Mouse (Mus musculus): ENCODE measurements around the gene Fibin. TPM values are rescaled to one million over a fixed set of nuclear protein-coding genes. Genes with fewer than 3 reads are reported as not detected.

The Fibin gene
- polyA plus RNA-seq, 1 experiment from 2014 or later: 4.4 TPM

DNA sequence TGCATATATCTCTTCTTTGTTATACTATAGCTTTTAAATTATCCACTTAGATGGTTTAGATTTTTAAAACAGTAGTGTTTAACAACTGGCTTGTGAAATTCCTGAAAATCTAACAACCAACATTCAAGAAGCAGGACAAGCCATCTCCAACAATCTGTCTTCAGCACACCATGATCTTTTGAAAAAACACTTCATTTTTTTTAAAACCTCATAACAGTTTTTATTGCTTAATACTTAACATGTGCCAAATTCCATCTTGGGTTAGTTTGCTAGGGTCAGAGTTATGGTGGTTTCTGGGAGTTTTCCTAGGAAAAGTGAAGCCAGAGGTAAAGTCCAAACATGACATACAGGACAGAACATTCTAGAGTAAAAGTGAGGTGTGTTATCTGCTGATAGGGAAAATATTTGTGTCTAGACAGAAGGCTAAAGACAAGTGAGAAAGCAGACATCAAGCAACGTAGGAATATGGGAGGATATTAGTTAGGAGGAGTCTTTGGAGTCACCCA, 4.5 kb upstream of the Fibin start:
- no peak for ATAC-seq
- Histone ChIP-seq H3K36me3 (ENCODE audit: control insufficient read depth, insufficient read depth, low read length) (no peaks in the 10 kb centered on the region), H3K27me3 (ENCODE audit: control insufficient read depth, insufficient read depth, low read depth, low read length) (no peaks in the 10 kb centered on the region), H3K9ac (ENCODE audit: low read depth, low read length) (no peak overlapping the region), H3K4me3 (ENCODE audit: low read depth, low read length) (no peak overlapping the region), H3K4me2 (ENCODE audit: low read length) (no peak overlapping the region), H3K4me1 (ENCODE audit: control insufficient read depth, insufficient read depth, low read length) (0 out of 2 replicates have a peak, but pooled peaks cover 2% of the 10 kb centered on the region), H3K27ac (ENCODE audit: low read length) (no peak overlapping the region), H3K9me3 (replicated peaks; ENCODE audit: control insufficient read depth, low read length, poor library complexity, severe bottlenecking) (no peaks in the 10 kb centered on the region)
- 74% methylated on average over 1 of the region's 1 CpGs for WGBS

DNA sequence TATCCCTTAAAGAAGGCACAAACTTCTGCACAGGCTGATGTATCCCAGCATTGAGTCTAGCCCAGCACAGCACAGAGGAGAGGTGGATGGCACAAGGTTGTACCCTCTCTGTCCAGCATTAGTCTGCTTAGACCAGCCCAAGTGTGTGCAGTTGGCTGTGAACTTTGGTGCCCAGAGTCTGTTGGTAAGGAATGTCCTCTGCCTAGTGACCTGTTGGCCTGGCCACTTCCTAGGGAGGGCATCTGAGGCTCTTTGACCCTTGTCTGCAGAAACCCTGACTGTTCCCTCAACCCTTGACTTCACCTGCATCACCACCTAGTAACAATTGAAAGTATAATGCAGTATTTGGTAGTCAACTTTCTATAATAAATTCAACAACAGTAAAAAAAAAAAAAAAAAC, 2.4 kb upstream of the Fibin start:
- no peak overlapping the region for H3K9ac ChIP-seq (ENCODE audit: low read depth, low read length)
- no peak for ATAC-seq
- no peaks in the 10 kb centered on the region for H3K9me3 ChIP-seq (replicated peaks; ENCODE audit: control insufficient read depth, low read length, poor library complexity, severe bottlenecking)
- no peaks in the 10 kb centered on the region for H3K4me1 ChIP-seq (ENCODE audit: control insufficient read depth, insufficient read depth, low read length)
- no peak overlapping the region for H3K4me3 ChIP-seq (ENCODE audit: low read depth, low read length)
- no peak overlapping the region for H3K4me2 ChIP-seq (ENCODE audit: low read length)
- no peaks in the 10 kb centered on the region for H3K36me3 ChIP-seq (ENCODE audit: control insufficient read depth, insufficient read depth, low read length)
- no peak overlapping the region for H3K27ac ChIP-seq (ENCODE audit: low read length)
- H3K27me3 ChIP-seq (ENCODE audit: control insufficient read depth, insufficient read depth, low read depth, low read length): no peaks in the 10 kb centered on the region

DNA sequence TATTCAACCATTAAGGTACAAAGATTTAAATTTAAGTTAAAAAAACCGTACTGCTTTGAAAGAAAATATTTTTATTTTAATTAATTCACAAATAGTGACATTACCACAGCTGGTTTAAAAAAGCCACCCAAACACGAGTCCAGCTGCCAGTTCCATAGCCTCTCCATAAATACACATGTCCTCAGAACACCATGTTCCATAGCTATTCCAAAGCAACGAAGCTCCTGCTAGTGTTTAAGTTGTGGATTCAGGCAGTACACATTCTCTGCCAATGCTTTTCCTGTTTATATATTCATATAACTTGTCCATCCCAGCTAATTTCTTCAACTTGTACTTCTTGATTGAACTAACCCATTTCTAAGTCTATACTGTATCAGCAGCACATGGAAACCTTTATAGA, 872 bp upstream of the Fibin start:
- no peaks in the 10 kb centered on the region for H3K27me3 ChIP-seq (ENCODE audit: control insufficient read depth, insufficient read depth, low read depth, low read length)
- H3K9me3 ChIP-seq (replicated peaks; ENCODE audit: control insufficient read depth, low read length, poor library complexity, severe bottlenecking): no peaks in the 10 kb centered on the region
- H3K27ac ChIP-seq (ENCODE audit: low read length): no peak overlapping the region
- H3K4me1 ChIP-seq (ENCODE audit: control insufficient read depth, insufficient read depth, low read length): no peaks in the 10 kb centered on the region
- ATAC-seq: no peak
- 87% methylated on average over 3 of the region's 3 CpGs for WGBS
- no peak overlapping the region for H3K4me2 ChIP-seq (ENCODE audit: low read length)
- H3K36me3 ChIP-seq (ENCODE audit: control insufficient read depth, insufficient read depth, low read length): no peaks in the 10 kb centered on the region
- no peak overlapping the region for H3K4me3 ChIP-seq (ENCODE audit: low read depth, low read length)
- H3K9ac ChIP-seq (ENCODE audit: low read depth, low read length): no peak overlapping the region

DNA sequence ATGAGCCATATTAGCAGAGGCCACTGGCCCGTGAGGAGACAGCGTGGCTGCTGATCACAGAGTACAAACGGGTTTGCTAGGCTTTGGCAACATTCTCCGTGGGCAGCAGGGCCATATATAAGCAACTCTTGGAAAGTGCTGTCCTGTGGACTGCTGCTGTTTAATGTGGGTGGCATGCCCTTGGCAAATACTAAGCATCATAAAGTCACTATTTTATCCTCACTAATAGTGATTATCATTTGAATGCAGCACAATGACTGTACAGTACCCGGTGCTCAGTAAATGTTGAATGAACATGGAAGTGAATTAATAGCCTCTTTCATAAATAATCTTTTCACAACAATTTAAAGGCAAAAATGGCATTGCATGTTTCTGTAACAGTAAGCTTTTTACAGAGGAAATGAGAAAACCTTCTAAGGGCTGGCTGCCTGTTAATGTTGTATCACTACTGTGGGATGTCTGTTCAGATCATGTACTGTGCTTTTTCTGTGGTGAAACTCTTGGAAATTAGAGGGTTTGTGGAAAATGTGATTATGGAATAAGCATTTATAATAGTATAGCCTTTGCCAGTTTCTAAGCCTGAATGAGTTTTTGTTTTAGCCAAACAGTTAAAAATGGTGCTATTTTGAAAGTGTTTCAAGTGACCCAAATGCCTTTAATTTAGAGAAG, 9.5 kb downstream of the Fibin start:
- no peak overlapping the region for H3K9ac ChIP-seq (ENCODE audit: low read depth, low read length)
- WGBS: 79% methylated on average over 5 of the region's 5 CpGs
- H3K9me3 ChIP-seq (replicated peaks; ENCODE audit: control insufficient read depth, low read length, poor library complexity, severe bottlenecking): no peaks in the 10 kb centered on the region
- H3K4me1 ChIP-seq (ENCODE audit: control insufficient read depth, insufficient read depth, low read length): no peaks in the 10 kb centered on the region; the same call in 1 of the 2 replicates
- H3K36me3 ChIP-seq (ENCODE audit: control insufficient read depth, insufficient read depth, low read length): no peaks in the 10 kb centered on the region
- H3K4me2 ChIP-seq (ENCODE audit: low read length): no peak overlapping the region
- ATAC-seq: no peak
- no peak overlapping the region for H3K27ac ChIP-seq (ENCODE audit: low read length)
- no peak overlapping the region for H3K4me3 ChIP-seq (ENCODE audit: low read depth, low read length)
- H3K27me3 ChIP-seq (ENCODE audit: control insufficient read depth, insufficient read depth, low read depth, low read length): no peaks in the 10 kb centered on the region

DNA sequence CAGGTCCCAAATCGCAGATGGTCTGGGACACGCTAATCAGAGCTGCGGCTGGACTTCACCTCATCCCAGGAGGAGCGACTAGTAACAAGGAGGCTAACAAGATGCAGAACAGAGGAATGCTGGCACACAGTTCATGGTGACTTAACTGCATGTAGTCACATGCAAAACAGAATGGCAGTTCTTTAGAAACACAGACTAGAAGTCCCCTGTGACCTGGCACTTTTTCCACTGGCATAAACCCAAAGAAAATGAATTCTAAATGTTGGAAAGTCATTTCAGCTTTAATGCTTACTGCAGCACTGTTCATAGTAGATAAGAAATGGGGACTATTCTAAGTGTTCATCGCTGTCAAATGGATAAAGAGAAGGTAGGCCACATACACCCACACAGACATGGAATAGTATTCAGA, 11.1 kb downstream of the Fibin start:
- Histone ChIP-seq H3K4me2 (ENCODE audit: low read length) (no peak overlapping the region), H3K36me3 (ENCODE audit: control insufficient read depth, insufficient read depth, low read length) (no peaks in the 10 kb centered on the region), H3K27me3 (ENCODE audit: control insufficient read depth, insufficient read depth, low read depth, low read length) (no peaks in the 10 kb centered on the region), H3K9me3 (replicated peaks; ENCODE audit: control insufficient read depth, low read length, poor library complexity, severe bottlenecking) (no peaks in the 10 kb centered on the region), H3K27ac (ENCODE audit: low read length) (no peak overlapping the region), H3K4me3 (ENCODE audit: low read depth, low read length) (no peak overlapping the region), H3K4me1 (ENCODE audit: control insufficient read depth, insufficient read depth, low read length) (no peaks in the 10 kb centered on the region; the same call in 1 of the 2 replicates), H3K9ac (ENCODE audit: low read depth, low read length) (no peak overlapping the region)
- 28% methylated on average over 5 of the region's 5 CpGs for WGBS
- peak; percentile 72 for ATAC-seq

DNA sequence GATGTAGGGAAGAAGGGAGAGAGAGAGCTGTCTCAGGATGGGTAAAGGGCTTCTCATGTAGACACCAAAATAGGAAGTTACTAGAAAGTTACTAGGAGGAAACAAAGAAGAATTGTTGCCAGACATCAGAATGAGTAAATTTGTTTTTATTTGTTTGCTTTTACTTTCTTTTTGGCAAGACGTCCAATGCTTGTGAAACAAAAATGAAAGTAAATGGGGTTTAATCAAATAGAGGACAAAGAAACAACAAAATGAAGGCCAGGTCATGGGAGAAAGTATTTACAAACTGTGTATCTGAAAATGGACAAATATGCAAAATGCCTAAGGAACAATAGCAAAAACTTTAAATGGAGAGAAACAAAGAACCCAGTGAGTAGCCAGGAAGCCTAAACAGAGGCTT, 11.6 kb downstream of the Fibin start:
- Histone ChIP-seq H3K27ac (ENCODE audit: low read length) (no peak overlapping the region), H3K36me3 (ENCODE audit: control insufficient read depth, insufficient read depth, low read length) (no peaks in the 10 kb centered on the region), H3K4me1 (ENCODE audit: control insufficient read depth, insufficient read depth, low read length) (no peaks in the 10 kb centered on the region; the same call in 1 of the 2 replicates), H3K9ac (ENCODE audit: low read depth, low read length) (no peak overlapping the region), H3K4me2 (ENCODE audit: low read length) (no peak overlapping the region), H3K27me3 (ENCODE audit: control insufficient read depth, insufficient read depth, low read depth, low read length) (no peaks in the 10 kb centered on the region), H3K9me3 (replicated peaks; ENCODE audit: control insufficient read depth, low read length, poor library complexity, severe bottlenecking) (no peaks in the 10 kb centered on the region), H3K4me3 (ENCODE audit: low read depth, low read length) (no peak overlapping the region)
- ATAC-seq: no peak
- 46% methylated on average over 1 of the region's 1 CpGs for WGBS

DNA sequence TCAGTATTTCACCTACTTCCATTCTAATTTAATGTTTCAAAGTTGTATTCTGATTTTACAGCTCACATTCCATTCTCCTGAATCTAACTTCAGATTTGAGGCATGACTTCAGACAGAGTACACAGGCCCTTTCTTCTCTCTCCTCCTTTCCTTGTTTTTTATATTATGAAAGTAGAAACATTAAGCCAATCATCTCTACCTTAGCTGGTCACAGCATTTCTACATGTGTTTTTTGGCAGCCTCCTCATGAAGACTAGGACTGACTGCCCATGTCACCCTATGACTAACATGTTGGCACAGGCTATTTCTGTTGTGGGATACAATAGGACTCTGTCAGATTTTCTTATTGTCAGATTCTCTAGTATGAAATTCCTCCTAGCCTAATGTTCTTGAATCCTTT, 34.0 kb downstream of the Fibin start:
- H3K4me1 ChIP-seq (ENCODE audit: control insufficient read depth, insufficient read depth, low read length): no peaks in the 10 kb centered on the region
- no peak overlapping the region for H3K9ac ChIP-seq (ENCODE audit: low read depth, low read length)
- no peak overlapping the region for H3K4me2 ChIP-seq (ENCODE audit: low read length)
- no peaks in the 10 kb centered on the region for H3K27me3 ChIP-seq (ENCODE audit: control insufficient read depth, insufficient read depth, low read depth, low read length)
- H3K27ac ChIP-seq (ENCODE audit: low read length): no peak overlapping the region
- no peak for ATAC-seq
- no peak overlapping the region for H3K4me3 ChIP-seq (ENCODE audit: low read depth, low read length)
- H3K36me3 ChIP-seq (ENCODE audit: control insufficient read depth, insufficient read depth, low read length): no peaks in the 10 kb centered on the region
- H3K9me3 ChIP-seq (replicated peaks; ENCODE audit: control insufficient read depth, low read length, poor library complexity, severe bottlenecking): no peaks in the 10 kb centered on the region

DNA sequence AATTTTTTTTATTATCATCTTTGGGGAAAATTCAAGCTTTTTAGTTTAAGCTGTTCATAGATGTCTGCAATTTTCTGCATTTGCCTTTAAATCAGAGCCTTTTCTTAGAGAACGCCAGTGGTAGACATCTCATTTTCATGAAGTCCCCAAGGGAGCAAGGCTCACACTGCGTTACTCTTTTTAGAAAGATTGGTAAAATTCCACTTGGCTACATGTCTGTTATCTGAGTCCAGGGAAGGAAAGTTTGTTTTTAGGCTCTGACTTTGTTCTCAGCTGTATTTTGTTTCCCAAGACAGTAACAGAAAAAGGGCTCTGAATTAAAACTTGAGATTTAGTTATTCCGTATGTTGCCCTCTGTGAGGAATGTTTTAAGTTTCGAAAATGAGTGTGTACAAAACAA, 43.0 kb downstream of the Fibin start:
- Histone ChIP-seq H3K36me3 (ENCODE audit: control insufficient read depth, insufficient read depth, low read length) (no peaks in the 10 kb centered on the region), H3K4me3 (ENCODE audit: low read depth, low read length) (no peak overlapping the region), H3K9me3 (replicated peaks; ENCODE audit: control insufficient read depth, low read length, poor library complexity, severe bottlenecking) (no peaks in the 10 kb centered on the region), H3K4me2 (ENCODE audit: low read length) (no peak overlapping the region), H3K4me1 (ENCODE audit: control insufficient read depth, insufficient read depth, low read length) (no peaks in the 10 kb centered on the region), H3K9ac (ENCODE audit: low read depth, low read length) (no peak overlapping the region), H3K27ac (ENCODE audit: low read length) (no peak overlapping the region), H3K27me3 (ENCODE audit: control insufficient read depth, insufficient read depth, low read depth, low read length) (no peaks in the 10 kb centered on the region)
- 74% methylated on average over 4 of the region's 4 CpGs for WGBS
- no peak for ATAC-seq

DNA sequence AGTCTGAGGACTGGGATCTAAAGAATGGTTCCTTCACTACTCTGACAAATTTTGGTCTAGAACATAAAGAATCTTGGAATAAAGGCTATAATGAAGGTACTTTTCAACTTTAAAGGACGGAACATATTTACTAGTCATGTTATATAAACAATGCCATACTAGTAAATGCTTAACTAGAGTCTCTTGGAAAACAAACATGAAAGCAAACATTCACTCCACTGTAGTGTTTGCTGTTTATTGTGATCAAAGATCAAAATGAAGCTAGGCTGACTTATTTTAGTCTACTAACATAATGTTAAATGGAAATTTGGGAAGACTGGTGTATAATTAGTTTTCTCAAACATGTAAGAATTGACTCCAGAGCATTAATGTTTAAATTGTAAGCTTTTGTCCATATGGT, 43.7 kb downstream of the Fibin start:
- 87% methylated on average over 1 of the region's 1 CpGs for WGBS
- no peaks in the 10 kb centered on the region for H3K4me1 ChIP-seq (ENCODE audit: control insufficient read depth, insufficient read depth, low read length)
- no peaks in the 10 kb centered on the region for H3K9me3 ChIP-seq (replicated peaks; ENCODE audit: control insufficient read depth, low read length, poor library complexity, severe bottlenecking)
- no peaks in the 10 kb centered on the region for H3K36me3 ChIP-seq (ENCODE audit: control insufficient read depth, insufficient read depth, low read length)
- H3K4me3 ChIP-seq (ENCODE audit: low read depth, low read length): no peak overlapping the region
- H3K27me3 ChIP-seq (ENCODE audit: control insufficient read depth, insufficient read depth, low read depth, low read length): no peaks in the 10 kb centered on the region
- no peak overlapping the region for H3K9ac ChIP-seq (ENCODE audit: low read depth, low read length)
- no peak overlapping the region for H3K4me2 ChIP-seq (ENCODE audit: low read length)
- ATAC-seq: no peak
- H3K27ac ChIP-seq (ENCODE audit: low read length): no peak overlapping the region

Measured in midbrain, embryonic 16.5 days (tissue).